Mouse (Mus musculus): ENCODE measurements at regions not wholly inside any gene's neighbourhood (a gene's known extent, or its start where the extent isn't known, plus 50 kb on each side); places are given as distances from the start of the nearest gene placed in this dataset.

DNA sequence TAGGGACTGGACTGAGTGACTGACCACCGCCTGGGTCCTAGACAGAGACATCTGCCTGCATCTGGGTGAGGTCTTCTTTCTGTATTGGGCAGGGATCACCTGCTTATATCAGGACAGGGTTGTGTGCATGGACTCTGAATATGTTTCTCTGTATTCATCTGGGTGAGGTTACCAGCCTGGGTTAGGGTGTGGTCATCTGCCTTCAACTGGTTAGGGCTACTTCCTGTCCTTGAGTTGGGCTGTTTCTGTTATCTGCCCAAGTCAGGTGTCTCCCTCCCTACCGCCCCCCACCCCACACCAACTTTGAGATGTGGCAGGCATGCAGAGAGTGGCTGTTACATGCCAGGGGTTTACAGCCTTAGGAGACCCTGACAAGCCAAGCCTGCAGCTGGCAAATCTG, 114.2 kb downstream of the Ndufa10 start:
- Histone ChIP-seq H3K27me3 (ENCODE audit: control insufficient read depth, insufficient read depth, low read length) (no peaks in the 10 kb centered on the region), H3K4me1 (ENCODE audit: control insufficient read depth, insufficient read depth, low read length) (no peaks in the 10 kb centered on the region), H3K4me3 (ENCODE audit: control insufficient read depth, low read depth, low read length) (no peak overlapping the region), H3K36me3 (ENCODE audit: control insufficient read depth, insufficient read depth, low read length) (no peaks in the 10 kb centered on the region), H3K27ac (ENCODE audit: control insufficient read depth, insufficient read depth, low read depth, low read length) (no peak overlapping the region)
- TF ChIP-seq CTCF (IDR thresholded peaks at IDR 0.05; ENCODE audit: control insufficient read depth, insufficient read depth, insufficient replicate concordance, low read depth, low read length) (no peak), POLR2A (IDR thresholded peaks at IDR 0.05; ENCODE audit: control insufficient read depth, low read depth, low read length) (no peak)

- no peaks in the 10 kb centered on the region for H3K27me3 ChIP-seq (ENCODE audit: control insufficient read depth, insufficient read depth, low read length)
- TF ChIP-seq POLR2A (IDR thresholded peaks at IDR 0.05; ENCODE audit: control insufficient read depth, low read depth, low read length): no peak
- TF ChIP-seq CTCF (IDR thresholded peaks at IDR 0.05; ENCODE audit: control insufficient read depth, insufficient read depth, insufficient replicate concordance, low read depth, low read length): no peak
- no peaks in the 10 kb centered on the region for H3K4me1 ChIP-seq (ENCODE audit: control insufficient read depth, insufficient read depth, low read length)
- no peak overlapping the region for H3K27ac ChIP-seq (ENCODE audit: control insufficient read depth, insufficient read depth, low read depth, low read length)
- no peaks in the 10 kb centered on the region for H3K36me3 ChIP-seq (ENCODE audit: control insufficient read depth, insufficient read depth, low read length)
- H3K4me3 ChIP-seq (ENCODE audit: control insufficient read depth, low read depth, low read length): no peak overlapping the region
Measured at GRCm38 (mm10) chr1:92358758-92359287, 114.8 kb downstream of the Ndufa10 start.

GRCm38 (mm10) chr1:92348353-92349005, 125.2 kb downstream of the Ndufa10 start:
- no peaks in the 10 kb centered on the region for H3K4me1 ChIP-seq (ENCODE audit: control insufficient read depth, insufficient read depth, low read length)
- no peak overlapping the region for H3K27ac ChIP-seq (ENCODE audit: control insufficient read depth, insufficient read depth, low read depth, low read length)
- H3K36me3 ChIP-seq (ENCODE audit: control insufficient read depth, insufficient read depth, low read length): no peaks in the 10 kb centered on the region
- no peak overlapping the region for H3K4me3 ChIP-seq (ENCODE audit: control insufficient read depth, low read depth, low read length)
- TF ChIP-seq POLR2A (IDR thresholded peaks at IDR 0.05; ENCODE audit: control insufficient read depth, low read depth, low read length) (no peak), CTCF (IDR thresholded peaks at IDR 0.05; ENCODE audit: control insufficient read depth, insufficient read depth, insufficient replicate concordance, low read depth, low read length) (no peak)
- H3K27me3 ChIP-seq (ENCODE audit: control insufficient read depth, insufficient read depth, low read length): no peaks in the 10 kb centered on the region

GRCm38 (mm10) chr1:92347656-92348055, 126.0 kb downstream of the Ndufa10 start:
- H3K36me3 ChIP-seq (ENCODE audit: control insufficient read depth, insufficient read depth, low read length): no peaks in the 10 kb centered on the region
- no peak overlapping the region for H3K27ac ChIP-seq (ENCODE audit: control insufficient read depth, insufficient read depth, low read depth, low read length)
- TF ChIP-seq POLR2A (IDR thresholded peaks at IDR 0.05; ENCODE audit: control insufficient read depth, low read depth, low read length) (no peak), CTCF (IDR thresholded peaks at IDR 0.05; ENCODE audit: control insufficient read depth, insufficient read depth, insufficient replicate concordance, low read depth, low read length) (no peak)
- no peaks in the 10 kb centered on the region for H3K4me1 ChIP-seq (ENCODE audit: control insufficient read depth, insufficient read depth, low read length)
- H3K4me3 ChIP-seq (ENCODE audit: control insufficient read depth, low read depth, low read length): no peak overlapping the region
- no peaks in the 10 kb centered on the region for H3K27me3 ChIP-seq (ENCODE audit: control insufficient read depth, insufficient read depth, low read length)

GRCm38 (mm10) chr1:92343768-92344167, 129.9 kb downstream of the Ndufa10 start:
- Histone ChIP-seq H3K4me1 (ENCODE audit: control insufficient read depth, insufficient read depth, low read length) (no peaks in the 10 kb centered on the region), H3K36me3 (ENCODE audit: control insufficient read depth, insufficient read depth, low read length) (no peaks in the 10 kb centered on the region), H3K4me3 (ENCODE audit: control insufficient read depth, low read depth, low read length) (no peak overlapping the region), H3K27me3 (ENCODE audit: control insufficient read depth, insufficient read depth, low read length) (no peaks in the 10 kb centered on the region), H3K27ac (ENCODE audit: control insufficient read depth, insufficient read depth, low read depth, low read length) (no peak overlapping the region)
- no peak for TF ChIP-seq CTCF (IDR thresholded peaks at IDR 0.05; ENCODE audit: control insufficient read depth, insufficient read depth, insufficient replicate concordance, low read depth, low read length)
- TF ChIP-seq POLR2A (IDR thresholded peaks at IDR 0.05; ENCODE audit: control insufficient read depth, low read depth, low read length): no peak

DNA sequence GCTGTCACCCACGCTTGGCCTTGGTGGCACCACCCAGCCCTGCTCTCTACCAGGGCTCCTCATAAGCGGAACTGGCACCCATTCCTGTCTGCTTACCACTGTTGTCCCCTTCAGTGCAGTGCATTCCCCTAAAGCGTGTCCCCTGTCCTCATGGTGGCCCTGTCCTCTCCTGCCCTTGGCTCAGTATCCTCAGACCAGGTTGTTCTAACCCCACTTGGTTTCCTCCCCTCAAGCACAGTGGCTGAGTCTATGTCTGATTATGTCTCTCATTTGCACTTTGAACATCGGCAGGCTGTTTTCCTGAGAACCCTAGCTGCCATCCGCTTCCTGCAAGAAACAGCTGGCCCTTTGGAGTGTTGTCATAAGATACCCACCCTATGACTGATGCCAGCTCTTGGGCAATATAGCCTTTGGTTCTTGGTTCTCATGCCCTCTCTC, 130.5 kb downstream of the Ndufa10 start:
- Histone ChIP-seq H3K36me3 (ENCODE audit: control insufficient read depth, insufficient read depth, low read length) (no peaks in the 10 kb centered on the region), H3K27ac (ENCODE audit: control insufficient read depth, insufficient read depth, low read depth, low read length) (no peak overlapping the region), H3K4me3 (ENCODE audit: control insufficient read depth, low read depth, low read length) (no peak overlapping the region), H3K4me1 (ENCODE audit: control insufficient read depth, insufficient read depth, low read length) (no peaks in the 10 kb centered on the region), H3K27me3 (ENCODE audit: control insufficient read depth, insufficient read depth, low read length) (no peaks in the 10 kb centered on the region)
- TF ChIP-seq CTCF (IDR thresholded peaks at IDR 0.05; ENCODE audit: control insufficient read depth, insufficient read depth, insufficient replicate concordance, low read depth, low read length): no peak
- TF ChIP-seq POLR2A (IDR thresholded peaks at IDR 0.05; ENCODE audit: control insufficient read depth, low read depth, low read length): no peak

GRCm38 (mm10) chr1:92341846-92342540, 131.7 kb downstream of the Ndufa10 start:
- TF ChIP-seq POLR2A (IDR thresholded peaks at IDR 0.05; ENCODE audit: control insufficient read depth, low read depth, low read length) (no peak), CTCF (IDR thresholded peaks at IDR 0.05; ENCODE audit: control insufficient read depth, insufficient read depth, insufficient replicate concordance, low read depth, low read length) (no peak)
- Histone ChIP-seq H3K27ac (ENCODE audit: control insufficient read depth, insufficient read depth, low read depth, low read length) (no peak overlapping the region), H3K36me3 (ENCODE audit: control insufficient read depth, insufficient read depth, low read length) (no peaks in the 10 kb centered on the region), H3K4me3 (ENCODE audit: control insufficient read depth, low read depth, low read length) (no peak overlapping the region), H3K4me1 (ENCODE audit: control insufficient read depth, insufficient read depth, low read length) (no peaks in the 10 kb centered on the region), H3K27me3 (ENCODE audit: control insufficient read depth, insufficient read depth, low read length) (no peaks in the 10 kb centered on the region)
